Mouse (Mus musculus) CH12.LX (cell line): ENCODE results near the gene Akap9.

Source experiments
- CHD2 ChIP-seq: IDR thresholded peaks from 2 replicates; pipeline ENCODE4 v1.6.1; 2011; ENCODE audit warnings: low read length, improper control_type of control experiment
- CTCF ChIP-seq, 2 experiments: IDR thresholded peaks in 1 of 2; conservative IDR thresholded peaks in 1 of 2; 2 replicates each; pipeline ENCODE4 v1.5.1; 2011 to 2012; ENCODE audit warnings: low read depth in 2 of 2, low read length in 2 of 2, improper control_type of control experiment in 1 of 2, inconsistent platforms in 1 of 2, mild to moderate bottlenecking in 1 of 2, moderate library complexity in 1 of 2
- ELF1 ChIP-seq: IDR thresholded peaks from 2 replicates; pipeline ENCODE4 v1.6.1; 2014; ENCODE audit warnings: low read depth, mild to moderate bottlenecking, inconsistent platforms, low read length, improper control_type of control experiment
- HCFC1 ChIP-seq: IDR thresholded peaks from 2 replicates; pipeline ENCODE4 v1.6.1; 2012; ENCODE audit warnings: low read depth, mild to moderate bottlenecking, inconsistent platforms, low read length, improper control_type of control experiment
- JUND ChIP-seq: conservative IDR thresholded peaks from 2 replicates; pipeline ENCODE4 v1.6.1; 2011; ENCODE audit warnings: low read depth, low read length, improper control_type of control experiment
- MAFK ChIP-seq: IDR thresholded peaks from 2 replicates; pipeline ENCODE4 v1.6.1; 2011; ENCODE audit warnings: low read length, improper control_type of control experiment; ENCODE audit not compliant: insufficient replicate concordance
- MAX ChIP-seq: IDR thresholded peaks from 2 replicates; pipeline ENCODE4 v1.6.1; 2011; ENCODE audit warnings: low read length, improper control_type of control experiment
- POLR2A ChIP-seq: IDR thresholded peaks from 2 replicates; pipeline ENCODE4 v1.6.1; 2011; ENCODE audit warnings: low read depth, mild to moderate bottlenecking, improper control_type of control experiment, low read length
- POLR2AphosphoS2 ChIP-seq: IDR thresholded peaks from 2 replicates; pipeline ENCODE4 v1.6.1; 2011; ENCODE audit warnings: low read depth, low read length, improper control_type of control experiment
- RCOR1 ChIP-seq: conservative IDR thresholded peaks from 2 replicates; pipeline ENCODE4 v1.6.1; 2012; ENCODE audit warnings: low read depth, mild to moderate bottlenecking, inconsistent platforms, low read length, improper control_type of control experiment
- TBP ChIP-seq: conservative IDR thresholded peaks from 2 replicates; pipeline ENCODE4 v1.6.1; 2011; ENCODE audit warnings: low read depth, low read length, improper control_type of control experiment
- USF1 ChIP-seq: IDR thresholded peaks from 2 replicates; pipeline ENCODE4 v1.6.1; 2014; ENCODE audit warnings: low read depth, mild to moderate bottlenecking, inconsistent platforms, low read length, improper control_type of control experiment
- ZC3H11A ChIP-seq: IDR thresholded peaks from 2 replicates; pipeline ENCODE4 v1.6.1; 2012; ENCODE audit warnings: low read depth, mild to moderate bottlenecking, inconsistent platforms, low read length, improper control_type of control experiment
- ZMIZ1 ChIP-seq: IDR thresholded peaks from 2 replicates; pipeline ENCODE4 v1.6.1; 2012; ENCODE audit warnings: low read depth, mild to moderate bottlenecking, inconsistent platforms, low read length, improper control_type of control experiment

DNA sequence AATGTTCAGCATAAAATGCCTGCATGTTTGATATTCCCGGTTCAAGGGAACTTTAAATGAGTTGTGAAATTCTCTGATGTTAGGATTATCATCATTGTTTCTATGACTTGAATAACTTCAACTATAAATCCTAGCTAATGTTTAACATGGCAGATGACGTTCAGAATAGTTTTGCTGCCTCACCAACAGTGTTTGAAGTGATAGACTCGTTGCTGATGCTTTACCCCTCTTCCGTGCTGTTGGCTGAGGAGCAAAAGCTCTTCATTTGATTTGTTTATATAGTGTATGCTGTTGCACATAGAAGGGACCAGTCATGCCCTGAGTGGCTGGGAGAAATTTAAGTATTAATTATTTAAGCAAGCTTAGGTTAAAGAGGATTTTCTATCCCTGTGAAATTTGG, 96.9 kb downstream of the Akap9 start:
- TF ChIP-seq CTCF (conservative IDR thresholded peaks at IDR 0.05 in 1 of 2, IDR thresholded peaks at IDR 0.05 in 1 of 2; ENCODE audit: low read depth in 2 of 2, low read length in 2 of 2) (no peak), HCFC1 (no peak), POLR2AphosphoS2 (no peak), JUND (no peak), POLR2A (no peak), TBP (no peak), ZC3H11A (no peak), USF1 (no peak), CHD2 (no peak), MAFK (no peak), ELF1 (no peak), RCOR1 (no peak), ZMIZ1 (no peak), MAX (no peak)
